28 mouse cellular contexts compared by ENCODE assay signal in genomic region chr14:78197483-78197882, GRCm38 (mm10).
A peak's percentile ranks its signal among the peaks of the same experiment; 100 is the strongest.
DNase-seq lines count a peak whose midpoint lies in the region; ATAC-seq lines count a peak whose summit lies in the region.
"Had no signal": no experiment of that assay in that cellular context is flagged by ENCODE, and none has a peak within 500 bp of the region (broad histone marks: within the 10 kb centered on the region; RNA-seq: fewer than 3 reads in every experiment).

No protein-coding gene starts in this region.

- H3K4me2 ChIP-seq in hindbrain, embryonic 16.5 days (ENCODE audit: low read length) = no peak overlapping the region
- H3K4me2 ChIP-seq in hindbrain, embryonic 13.5 days = no peak overlapping the region
- H3K4me2 ChIP-seq in midbrain, embryonic 13.5 days (replicated peaks) = no peak overlapping the region
- H3K4me2 ChIP-seq: heart, embryonic 12.5 days; intestine, embryonic 15.5 days; limb, embryonic 12.5 days; liver, embryonic 11.5 days; neural tube, embryonic 13.5 days had no signal

- ATAC-seq in hindbrain, embryonic 16.5 days = 0 out of 2 replicates have a peak, but pooled peaks have one; percentile 48
- no peak for ATAC-seq in hindbrain, embryonic 13.5 days (ENCODE audit: low FRiP score)
- ATAC-seq in midbrain, embryonic 13.5 days = no peak
- ATAC-seq: activated CD4-positive, CD25-positive, alpha-beta regulatory T cell, adult 4 months; intestine, embryonic 15.5 days; liver, postnatal 0 days; lung, postnatal 0 days had no signal

- DNase-seq in right cerebral cortex, postnatal 10 days (ENCODE audit: low spot score in 2 of 2) = peak; percentile 29 to 40
- DNase-seq in right cerebral cortex, postnatal 25 days = no peak
- no peak for DNase-seq in limb, embryonic 10.5 days (ENCODE audit: low spot score)
- no peak for DNase-seq in spleen, postnatal 10 days (ENCODE audit: low spot score in 2 of 2)
- DNase-seq: adrenal gland, adult 8-10 months; cerebellum, adult 2 months; cerebellum, postnatal 36 days; embryo, embryonic 11 days; heart, postnatal 10 days; kidney, adult 8-10 months; kidney, postnatal 14 days; liver, postnatal 0 days; retina, postnatal 1 day; spleen, adult 18-20 months; thymus, postnatal 36 days had no signal

- H3K4me3 ChIP-seq in hindbrain, embryonic 16.5 days (ENCODE audit: low read length) = no peak overlapping the region
- no peak overlapping the region for H3K4me3 ChIP-seq in hindbrain, embryonic 13.5 days
- no peak overlapping the region for H3K4me3 ChIP-seq in midbrain, embryonic 13.5 days (replicated peaks)
- H3K4me3 ChIP-seq in limb, embryonic 10.5 days = no peak overlapping the region
- H3K4me3 ChIP-seq: heart, embryonic 12.5 days; hindbrain, embryonic 10.5 days; intestine, embryonic 15.5 days; limb, embryonic 12.5 days; myocyte; neural tube, embryonic 13.5 days had no signal

- no peaks in the 10 kb centered on the region for H3K36me3 ChIP-seq in hindbrain, embryonic 16.5 days (ENCODE audit: control insufficient read depth, insufficient read depth, low read length)
- H3K36me3 ChIP-seq in hindbrain, embryonic 13.5 days = no peaks in the 10 kb centered on the region
- no peaks in the 10 kb centered on the region for H3K36me3 ChIP-seq in midbrain, embryonic 13.5 days
- H3K36me3 ChIP-seq in limb, embryonic 10.5 days = no peaks in the 10 kb centered on the region
- H3K36me3 ChIP-seq: heart, embryonic 12.5 days; hindbrain, embryonic 10.5 days; intestine, embryonic 15.5 days; limb, embryonic 12.5 days; neural tube, embryonic 13.5 days had no signal

- no peaks in the 10 kb centered on the region; the same call in 1 of the 2 replicates for H3K9me3 ChIP-seq in hindbrain, embryonic 16.5 days (ENCODE audit: control insufficient read depth, low read length)
- H3K9me3 ChIP-seq in hindbrain, embryonic 13.5 days = no peaks in the 10 kb centered on the region
- no peaks in the 10 kb centered on the region for H3K9me3 ChIP-seq in midbrain, embryonic 13.5 days
- no peaks in the 10 kb centered on the region for H3K9me3 ChIP-seq in limb, embryonic 10.5 days (replicated peaks)
- H3K9me3 ChIP-seq: heart, embryonic 12.5 days; hindbrain, embryonic 10.5 days; intestine, embryonic 15.5 days; limb, embryonic 12.5 days; neural tube, embryonic 13.5 days had no signal

- H3K4me1 ChIP-seq in hindbrain, embryonic 16.5 days (ENCODE audit: control insufficient read depth, insufficient read depth, low read depth, low read length) = peaks cover 4% of the 10 kb centered on the region
- peaks cover 7% of the 10 kb centered on the region for H3K4me1 ChIP-seq in hindbrain, embryonic 13.5 days (replicated peaks)
- 0 out of 2 replicates have a peak, but pooled peaks cover 5% of the 10 kb centered on the region for H3K4me1 ChIP-seq in midbrain, embryonic 13.5 days (replicated peaks)
- no peaks in the 10 kb centered on the region for H3K4me1 ChIP-seq in limb, embryonic 10.5 days
- H3K4me1 ChIP-seq: heart, embryonic 12.5 days; hindbrain, embryonic 10.5 days; intestine, embryonic 15.5 days; limb, embryonic 12.5 days had no signal

- 68% methylated on average over 2 of the region's 2 CpGs for WGBS in hindbrain, embryonic 16.5 days
- 76% methylated on average over 2 of the region's 2 CpGs for WGBS in hindbrain, embryonic 13.5 days
- 81% methylated on average over 2 of the region's 2 CpGs for WGBS in midbrain, embryonic 13.5 days
- WGBS in limb, embryonic 10.5 days = 80% methylated on average over 2 of the region's 2 CpGs

- no peak overlapping the region for H3K27ac ChIP-seq in hindbrain, embryonic 16.5 days (ENCODE audit: low read depth, low read length)
- no peak overlapping the region for H3K27ac ChIP-seq in hindbrain, embryonic 13.5 days
- H3K27ac ChIP-seq in midbrain, embryonic 13.5 days = 0 out of 2 replicates have a peak overlapping the region, but pooled peaks have one; percentile 14
- H3K27ac ChIP-seq in limb, embryonic 10.5 days = no peak overlapping the region
- H3K27ac ChIP-seq: hindbrain, embryonic 10.5 days; intestine, embryonic 15.5 days; limb, embryonic 12.5 days; macrophage; neural tube, embryonic 13.5 days had no signal

- H3K27me3 ChIP-seq in hindbrain, embryonic 16.5 days (replicated peaks; ENCODE audit: control insufficient read depth, insufficient read depth, low read length) = no peaks in the 10 kb centered on the region
- H3K27me3 ChIP-seq in hindbrain, embryonic 13.5 days = no peaks in the 10 kb centered on the region
- H3K27me3 ChIP-seq in midbrain, embryonic 13.5 days = no peaks in the 10 kb centered on the region
- no peaks in the 10 kb centered on the region for H3K27me3 ChIP-seq in limb, embryonic 10.5 days (ENCODE audit: low read depth, poor library complexity, severe bottlenecking)
- H3K27me3 ChIP-seq: heart, embryonic 12.5 days; intestine, embryonic 15.5 days; limb, embryonic 12.5 days; neural tube, embryonic 13.5 days had no signal

- H3K9ac ChIP-seq in hindbrain, embryonic 16.5 days (ENCODE audit: low read depth, low read length) = no peak overlapping the region
- H3K9ac ChIP-seq in hindbrain, embryonic 13.5 days = no peak overlapping the region
- H3K9ac ChIP-seq in midbrain, embryonic 13.5 days (replicated peaks) = no peak overlapping the region
- H3K9ac ChIP-seq: heart, embryonic 12.5 days; intestine, embryonic 15.5 days; limb, embryonic 12.5 days; liver, postnatal 0 days; neural tube, embryonic 13.5 days had no signal

Comparison
In these comparisons a context has a peak if more than half of its experiments do, and no peak if none do; other contexts are left out.
1. DNase-seq: peak in right cerebral cortex, postnatal 10 days (2 of 2); none in right cerebral cortex, postnatal 25 days (single experiment), limb, embryonic 10.5 days (single experiment) and spleen, postnatal 10 days (0 of 2).